Mouse (Mus musculus): ENCODE measurements at regions not wholly inside any gene's neighbourhood (a gene's known extent, or its start where the extent isn't known, plus 50 kb on each side); places are given as distances from the start of the nearest gene placed in this dataset.

DNA sequence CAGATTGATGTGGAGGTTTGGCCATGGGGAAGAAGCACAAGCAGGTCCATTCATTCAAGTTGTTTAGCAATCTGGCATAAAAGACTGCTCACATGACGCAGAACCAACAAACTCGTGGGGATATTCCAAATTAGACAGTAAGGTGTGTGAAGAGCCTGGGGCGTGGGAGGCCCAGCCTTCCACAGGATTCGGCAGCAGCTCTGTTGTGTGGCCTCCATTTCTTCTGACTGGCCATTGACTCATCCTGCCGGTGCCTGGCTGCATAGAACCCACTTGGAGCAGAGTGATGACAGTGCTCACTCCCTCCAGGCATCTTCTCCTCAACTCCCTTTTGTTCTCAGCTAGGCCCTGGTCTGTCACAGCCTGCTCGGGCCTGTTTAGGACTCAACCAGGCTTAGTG, 91.6 kb upstream of the Irf2bp2 start:
- H3K4me3 ChIP-seq (ENCODE audit: low read depth, low read length), result no peak overlapping the region
- no peaks in the 10 kb centered on the region for H3K9me3 ChIP-seq (replicated peaks; ENCODE audit: control insufficient read depth, low read length)
- no peak for ATAC-seq (replicated peaks; ENCODE audit: insufficient number of reproducible peaks, low FRiP score, low TSS enrichment)
- WGBS (ENCODE audit: insufficient replicate concordance), result 66% methylated on average over 6 of the region's 6 CpGs
- H3K4me1 ChIP-seq (ENCODE audit: control insufficient read depth, insufficient read depth, low read length), result peaks cover 5% of the 10 kb centered on the region
- no peak overlapping the region for H3K9ac ChIP-seq (ENCODE audit: low read depth, low read length)
- H3K27me3 ChIP-seq (ENCODE audit: control insufficient read depth, insufficient read depth, low read length), result no peaks in the 10 kb centered on the region
- no peaks in the 10 kb centered on the region for H3K36me3 ChIP-seq (ENCODE audit: control insufficient read depth, insufficient read depth, low read length)
- no peak overlapping the region for H3K27ac ChIP-seq (ENCODE audit: low read depth, low read length)
- H3K4me2 ChIP-seq, result no peak overlapping the region

DNA sequence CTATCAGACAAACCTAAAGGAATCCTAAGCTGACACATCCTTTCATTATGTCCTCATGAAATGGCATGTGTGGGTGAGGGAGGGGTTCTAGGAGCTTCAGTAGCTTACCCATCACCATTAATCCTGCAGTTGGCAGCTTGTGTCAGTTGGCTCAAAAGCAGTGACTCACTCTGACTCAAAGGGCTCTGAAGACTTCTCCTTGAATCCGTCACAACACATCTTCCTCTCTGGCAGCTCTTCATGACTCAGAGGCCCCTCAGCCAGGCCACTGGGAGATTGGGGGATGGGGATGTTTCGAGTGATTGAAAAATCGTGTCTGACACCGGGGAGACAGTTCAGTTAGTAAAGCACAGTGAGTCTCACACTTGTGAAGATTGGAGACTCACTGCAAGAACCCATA, 90.2 kb upstream of the Irf2bp2 start:
- WGBS (ENCODE audit: insufficient replicate concordance), result 57% methylated on average over 4 of the region's 4 CpGs
- Histone ChIP-seq H3K4me1 (ENCODE audit: control insufficient read depth, insufficient read depth, low read length) (peaks cover 5% of the 10 kb centered on the region), H3K27me3 (ENCODE audit: control insufficient read depth, insufficient read depth, low read length) (no peaks in the 10 kb centered on the region), H3K4me2 (no peak overlapping the region), H3K9ac (ENCODE audit: low read depth, low read length) (no peak overlapping the region), H3K9me3 (replicated peaks; ENCODE audit: control insufficient read depth, low read length) (no peaks in the 10 kb centered on the region), H3K36me3 (ENCODE audit: control insufficient read depth, insufficient read depth, low read length) (no peaks in the 10 kb centered on the region), H3K27ac (ENCODE audit: low read depth, low read length) (no peak overlapping the region), H3K4me3 (ENCODE audit: low read depth, low read length) (no peak overlapping the region)
- ATAC-seq (replicated peaks; ENCODE audit: insufficient number of reproducible peaks, low FRiP score, low TSS enrichment), result no peak

DNA sequence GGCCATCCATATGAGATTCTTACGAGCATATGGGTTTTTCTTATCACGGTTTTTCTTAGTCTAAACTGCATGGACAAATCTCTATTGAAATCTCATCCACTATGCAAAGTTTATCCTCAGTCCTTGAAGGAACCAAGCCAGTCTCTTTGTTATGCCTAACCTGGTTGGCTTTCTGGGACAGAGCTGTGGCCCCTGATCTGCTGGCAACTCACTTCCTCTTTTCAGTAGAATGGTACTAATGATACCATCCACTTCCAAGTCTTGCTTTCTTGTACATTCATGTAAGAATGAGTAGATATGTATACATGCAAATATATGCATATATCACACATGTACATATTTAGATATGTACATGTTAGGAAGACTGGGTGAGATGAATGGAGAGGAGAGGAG, 89.8 kb upstream of the Irf2bp2 start:
- Histone ChIP-seq H3K27me3 (ENCODE audit: control insufficient read depth, insufficient read depth, low read length) (no peaks in the 10 kb centered on the region), H3K4me2 (no peak overlapping the region), H3K4me1 (ENCODE audit: control insufficient read depth, insufficient read depth, low read length) (peaks cover 5% of the 10 kb centered on the region), H3K9ac (ENCODE audit: low read depth, low read length) (no peak overlapping the region), H3K27ac (ENCODE audit: low read depth, low read length) (no peak overlapping the region), H3K9me3 (replicated peaks; ENCODE audit: control insufficient read depth, low read length) (no peaks in the 10 kb centered on the region), H3K4me3 (ENCODE audit: low read depth, low read length) (no peak overlapping the region), H3K36me3 (ENCODE audit: control insufficient read depth, insufficient read depth, low read length) (no peaks in the 10 kb centered on the region)
- 81% methylated on average over 2 of the region's 2 CpGs for WGBS (ENCODE audit: insufficient replicate concordance)
- ATAC-seq (replicated peaks; ENCODE audit: insufficient number of reproducible peaks, low FRiP score, low TSS enrichment), result no peak

GRCm38 (mm10) chr8:126682817-126683554, 89.2 kb upstream of the Irf2bp2 start:
- no peak for ATAC-seq (replicated peaks; ENCODE audit: insufficient number of reproducible peaks, low FRiP score, low TSS enrichment)
- Histone ChIP-seq H3K4me1 (ENCODE audit: control insufficient read depth, insufficient read depth, low read length) (peaks cover 5% of the 10 kb centered on the region), H3K9me3 (replicated peaks; ENCODE audit: control insufficient read depth, low read length) (no peaks in the 10 kb centered on the region), H3K27me3 (ENCODE audit: control insufficient read depth, insufficient read depth, low read length) (no peaks in the 10 kb centered on the region), H3K27ac (ENCODE audit: low read depth, low read length) (no peak overlapping the region), H3K4me2 (no peak overlapping the region), H3K9ac (ENCODE audit: low read depth, low read length) (no peak overlapping the region), H3K36me3 (ENCODE audit: control insufficient read depth, insufficient read depth, low read length) (no peaks in the 10 kb centered on the region), H3K4me3 (ENCODE audit: low read depth, low read length) (no peak overlapping the region)
- WGBS (ENCODE audit: insufficient replicate concordance), result 80% methylated on average over 9 of the region's 9 CpGs

- Histone ChIP-seq H3K4me1 (ENCODE audit: control insufficient read depth, insufficient read depth, low read length) (peaks cover 5% of the 10 kb centered on the region), H3K27ac (ENCODE audit: low read depth, low read length) (peak overlapping the region; percentile 43; the same call in 1 of the 2 replicates), H3K27me3 (ENCODE audit: control insufficient read depth, insufficient read depth, low read length) (no peaks in the 10 kb centered on the region), H3K9ac (ENCODE audit: low read depth, low read length) (no peak overlapping the region), H3K4me2 (no peak overlapping the region), H3K4me3 (ENCODE audit: low read depth, low read length) (no peak overlapping the region), H3K36me3 (ENCODE audit: control insufficient read depth, insufficient read depth, low read length) (no peaks in the 10 kb centered on the region), H3K9me3 (replicated peaks; ENCODE audit: control insufficient read depth, low read length) (no peaks in the 10 kb centered on the region)
- 49% methylated on average over 6 of the region's 6 CpGs for WGBS (ENCODE audit: insufficient replicate concordance)
- ATAC-seq (replicated peaks; ENCODE audit: insufficient number of reproducible peaks, low FRiP score, low TSS enrichment), result no peak
Observed at GRCm38 (mm10) chr8:126681948-126682651, 88.3 kb upstream of the Irf2bp2 start.

DNA sequence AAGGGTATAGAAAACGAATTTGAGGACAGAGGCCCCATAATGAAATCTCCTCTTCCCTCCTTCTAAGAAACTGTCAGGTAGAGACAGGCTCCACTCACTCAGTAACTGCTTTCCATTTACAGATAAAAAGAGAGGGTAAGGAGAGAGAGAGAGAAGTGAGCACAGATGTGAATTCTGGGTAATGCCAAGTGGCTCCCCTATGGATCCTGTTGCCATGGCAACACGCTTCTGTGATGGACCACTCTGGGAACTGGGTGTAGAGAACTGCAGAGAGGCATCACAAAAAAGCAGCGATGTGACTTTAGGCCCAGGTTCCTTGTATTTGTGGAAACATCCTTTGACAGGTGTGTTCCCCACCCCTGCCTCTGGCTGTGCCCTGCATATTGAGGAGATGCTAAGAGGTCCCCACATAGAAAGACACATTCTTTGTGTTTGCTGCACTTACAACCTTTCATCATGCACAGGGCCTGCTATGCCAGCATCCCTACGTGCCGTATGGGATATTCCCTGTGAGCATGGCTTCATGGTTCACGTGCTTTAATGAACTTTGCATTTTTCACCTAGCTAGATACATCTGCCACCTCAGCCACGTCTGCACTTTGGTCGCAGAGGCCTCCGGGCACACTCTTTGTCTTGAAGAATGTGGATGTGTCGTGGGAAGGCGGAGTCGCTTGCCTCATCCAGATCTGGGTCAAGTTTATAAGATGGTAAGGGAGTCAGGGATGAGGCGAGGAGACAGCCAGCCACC, 84.4 kb upstream of the Irf2bp2 start:
- Histone ChIP-seq H3K27ac (ENCODE audit: low read depth, low read length) (no peak overlapping the region), H3K4me1 (ENCODE audit: control insufficient read depth, insufficient read depth, low read length) (no peaks in the 10 kb centered on the region), H3K9me3 (replicated peaks; ENCODE audit: control insufficient read depth, low read length) (no peaks in the 10 kb centered on the region), H3K27me3 (ENCODE audit: control insufficient read depth, insufficient read depth, low read length) (no peaks in the 10 kb centered on the region), H3K9ac (ENCODE audit: low read depth, low read length) (no peak overlapping the region), H3K4me3 (ENCODE audit: low read depth, low read length) (no peak overlapping the region), H3K36me3 (ENCODE audit: control insufficient read depth, insufficient read depth, low read length) (no peaks in the 10 kb centered on the region), H3K4me2 (no peak overlapping the region)
- 80% methylated on average over 13 of the region's 13 CpGs for WGBS (ENCODE audit: insufficient replicate concordance)
- ATAC-seq (replicated peaks; ENCODE audit: insufficient number of reproducible peaks, low FRiP score, low TSS enrichment), result no peak

DNA sequence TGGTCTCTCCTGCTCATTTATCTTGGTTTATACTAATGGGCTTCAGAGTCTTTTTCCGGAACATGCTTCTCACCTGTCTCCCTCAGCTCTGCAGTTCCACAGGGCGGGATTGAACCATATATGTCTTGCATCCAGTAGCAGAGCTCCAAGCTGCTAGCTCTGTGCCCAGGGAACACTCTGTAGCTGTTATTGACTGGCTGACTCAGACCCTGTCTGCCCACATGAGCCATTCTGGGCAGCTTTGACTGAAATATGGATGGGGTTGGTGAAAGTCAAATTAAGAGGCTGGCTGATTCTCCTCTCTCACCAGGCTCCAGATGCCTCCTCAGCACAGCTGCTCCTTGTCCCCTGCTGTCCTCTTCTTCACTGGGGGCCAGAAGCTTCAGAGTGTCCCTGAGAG, 81.4 kb upstream of the Irf2bp2 start:
- H3K27me3 ChIP-seq (ENCODE audit: control insufficient read depth, insufficient read depth, low read length), result no peaks in the 10 kb centered on the region
- ATAC-seq (replicated peaks; ENCODE audit: insufficient number of reproducible peaks, low FRiP score, low TSS enrichment), result no peak

GRCm38 (mm10) chr8:126673038-126673740, 79.4 kb upstream of the Irf2bp2 start:
- no peaks in the 10 kb centered on the region for H3K27me3 ChIP-seq (ENCODE audit: control insufficient read depth, insufficient read depth, low read length)
- no peak overlapping the region for H3K9ac ChIP-seq (ENCODE audit: low read depth, low read length)
- no peak for ATAC-seq (replicated peaks; ENCODE audit: insufficient number of reproducible peaks, low FRiP score, low TSS enrichment)
- no peak overlapping the region for H3K4me2 ChIP-seq
- WGBS (ENCODE audit: insufficient replicate concordance), result 57% methylated on average over 9 of the region's 9 CpGs
- H3K9me3 ChIP-seq (replicated peaks; ENCODE audit: control insufficient read depth, low read length), result no peaks in the 10 kb centered on the region
- no peak overlapping the region for H3K27ac ChIP-seq (ENCODE audit: low read depth, low read length)
- peaks cover 11% of the 10 kb centered on the region for H3K4me1 ChIP-seq (ENCODE audit: control insufficient read depth, insufficient read depth, low read length)
- H3K36me3 ChIP-seq (ENCODE audit: control insufficient read depth, insufficient read depth, low read length), result no peaks in the 10 kb centered on the region
- no peak overlapping the region for H3K4me3 ChIP-seq (ENCODE audit: low read depth, low read length)

More for the DNA sequence above, 81.4 kb upstream of the Irf2bp2 start:
- no peaks in the 10 kb centered on the region for H3K36me3 ChIP-seq (ENCODE audit: control insufficient read depth, insufficient read depth, low read length)
- WGBS (ENCODE audit: insufficient replicate concordance), result 83% methylated on average over 2 of the region's 2 CpGs
- no peaks in the 10 kb centered on the region for H3K9me3 ChIP-seq (replicated peaks; ENCODE audit: control insufficient read depth, low read length)
- no peak overlapping the region for H3K27ac ChIP-seq (ENCODE audit: low read depth, low read length)
- H3K4me2 ChIP-seq, result no peak overlapping the region
- H3K4me1 ChIP-seq (ENCODE audit: control insufficient read depth, insufficient read depth, low read length), result no peaks in the 10 kb centered on the region
- no peak overlapping the region for H3K4me3 ChIP-seq (ENCODE audit: low read depth, low read length)
- H3K9ac ChIP-seq (ENCODE audit: low read depth, low read length), result no peak overlapping the region
